Mouse (Mus musculus) heart, postnatal 14 days (tissue): Measurements from ENCODE around the gene Irs1. TPM values are rescaled to one million over a fixed set of nuclear protein-coding genes. Genes with fewer than 3 reads are reported as not detected.

ENCODE experiments used
- DNase-seq, 2 experiments: peaks; one replicate each; pipeline ENCODE4 v3.0.0; 2021 to 2022
- intact Hi-C: fragments of 180-260 bp; cut with DNase I; formaldehyde crosslinking; loops from one replicate; pipeline ENCODE4 v1.15.1; 2025
- total RNA-seq, 2 experiments: library from RNA; stranded (reverse); gene quantifications; 2 replicates each; pipeline ENCODE4 v1.2.3; 2021

Gene Irs1
- total RNA-seq, 2 experiments from 2014 or later, result 37.5 to 38.0 TPM

- no peak for DNase-seq
Observed at GRCm38 (mm10) chr1:82207511-82207910, 83.7 kb downstream of the Irs1 start.

GRCm38 (mm10) chr1:82200636-82201035 is 90.6 kb downstream of the Irs1 start:
- intact Hi-C loops, result no loop called here
- peak; percentile 37 to 55 for DNase-seq

More at GRCm38 (mm10) chr1:82207511-82207910, 83.7 kb downstream of the Irs1 start:
- intact Hi-C loops, result no loop called here

- intact Hi-C loops, result no loop called here
- no peak for DNase-seq
Observed at GRCm38 (mm10) chr1:82199918-82200317, 91.3 kb downstream of the Irs1 start.

GRCm38 (mm10) chr1:82191579-82191978 is 99.6 kb downstream of the Irs1 start:
- intact Hi-C loops, result no loop called here

GRCm38 (mm10) chr1:82189516-82189915 is 101.7 kb downstream of the Irs1 start:
- intact Hi-C loops, result no loop called here
- DNase-seq, result peak; percentile 13 to 26

More at GRCm38 (mm10) chr1:82191579-82191978, 99.6 kb downstream of the Irs1 start:
- no peak for DNase-seq

GRCm38 (mm10) chr1:82188549-82189231 is 102.5 kb downstream of the Irs1 start:
- no peak for DNase-seq
- intact Hi-C loops, result no loop called here

GRCm38 (mm10) chr1:82183913-82184442 is 107.2 kb downstream of the Irs1 start:
- intact Hi-C loops, result no loop called here
- DNase-seq, result no peak

Other genes with a start within 250 kb of the Irs1 start
- not detected for gene Gm9747, start 58.3 kb downstream of the Irs1 start, total RNA-seq
- gene Rhbdd1, start 25.0 kb upstream of the Irs1 start, total RNA-seq, result 10 to 100 TPM; 10.1 to 11.5 TPM